Mouse (Mus musculus): ENCODE data around the gene Cntnap1. TPM values are rescaled to one million over a fixed set of nuclear protein-coding genes. Genes with fewer than 3 reads are reported as not detected.
A peak's percentile ranks its signal among the peaks of the same experiment; 100 is the strongest.

Cntnap1 gene
- polyA plus RNA-seq, 1 experiment, result 0.15 TPM

DNA sequence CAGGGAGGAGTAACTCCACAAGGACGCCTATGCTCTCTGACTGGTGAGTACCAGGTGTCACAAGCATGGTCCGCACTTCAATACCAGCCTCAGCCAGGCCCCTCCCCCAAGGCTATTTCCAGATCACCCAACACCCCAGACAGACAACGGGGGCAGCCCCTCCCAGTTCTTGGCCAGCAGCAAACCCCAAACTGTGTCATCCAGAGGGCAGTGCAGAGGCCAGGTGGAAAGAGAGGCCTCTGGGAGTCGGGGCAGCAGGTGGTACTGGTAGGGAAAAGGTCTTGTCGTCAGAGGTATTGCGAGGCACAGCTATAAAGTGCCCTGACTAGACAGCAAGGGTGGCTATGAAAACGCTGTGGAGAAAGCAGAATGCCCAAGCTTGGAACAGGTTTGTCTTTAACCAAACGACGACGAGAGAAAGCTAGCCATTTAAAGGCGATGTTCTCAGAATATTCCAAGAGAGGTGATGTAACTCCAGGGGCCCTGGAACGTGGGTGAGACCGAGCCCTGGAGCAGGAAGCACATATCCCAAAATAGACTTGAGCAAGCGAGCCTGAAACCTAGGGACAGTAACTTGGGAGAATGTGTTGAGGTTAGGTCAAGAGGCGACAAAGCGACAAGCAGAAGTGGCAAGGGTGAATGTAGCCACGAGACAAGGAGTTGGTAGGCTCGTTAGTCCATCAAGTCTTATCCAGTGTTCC lies 40.1 kb upstream of the Cntnap1 start:
- Histone ChIP-seq H3K4me1 (ENCODE audit: control insufficient read depth, insufficient read depth, low read length) (no peaks in the 10 kb centered on the region), H3K36me3 (ENCODE audit: control insufficient read depth, insufficient read depth, low read length, poor library complexity, severe bottlenecking) (peaks cover 6% of the 10 kb centered on the region), H3K27ac (ENCODE audit: insufficient read depth, low read length) (no peak overlapping the region), H3K4me3 (ENCODE audit: low read depth, low read length) (no peak overlapping the region), H3K27me3 (ENCODE audit: control insufficient read depth, insufficient read depth, low read length, poor library complexity, severe bottlenecking) (no peaks in the 10 kb centered on the region), H3K9ac (ENCODE audit: low read depth, poor library complexity, severe bottlenecking) (no peak overlapping the region), H3K9me3 (replicated peaks; ENCODE audit: control insufficient read depth, insufficient read depth, low read length, poor library complexity, severe bottlenecking) (no peaks in the 10 kb centered on the region)
- no peak for TF ChIP-seq POLR2A (IDR thresholded peaks at IDR 0.05; ENCODE audit: insufficient read depth, low read length)
- no peak for TF ChIP-seq CTCF (IDR thresholded peaks at IDR 0.05; ENCODE audit: low read depth, low read length)
- TF ChIP-seq EP300 (IDR thresholded peaks at IDR 0.05; ENCODE audit: insufficient read depth, low read depth, low read length), result no peak

DNA sequence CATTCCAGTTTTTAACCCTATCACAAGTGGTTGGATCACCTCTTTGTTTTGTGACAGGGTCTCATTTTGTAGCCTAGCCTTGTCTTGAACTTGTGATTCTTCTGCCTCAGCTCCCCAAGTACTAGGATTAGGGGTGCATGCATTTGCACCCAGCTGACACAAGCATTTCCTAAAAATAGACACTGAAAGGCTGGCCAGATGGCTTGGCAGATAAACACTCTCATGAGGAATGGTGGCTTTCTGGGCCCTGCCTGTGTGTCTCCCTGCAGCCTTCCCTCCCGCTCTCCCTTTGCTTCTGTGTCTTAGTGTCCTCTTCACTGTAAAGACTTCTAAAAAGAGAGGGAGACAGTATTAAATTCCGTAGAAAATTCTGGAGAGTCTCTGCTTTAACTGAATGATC lies 39.1 kb upstream of the Cntnap1 start:
- no peaks in the 10 kb centered on the region for H3K27me3 ChIP-seq (ENCODE audit: control insufficient read depth, insufficient read depth, low read length, poor library complexity, severe bottlenecking)
- no peaks in the 10 kb centered on the region for H3K4me1 ChIP-seq (ENCODE audit: control insufficient read depth, insufficient read depth, low read length)
- no peak overlapping the region for H3K4me3 ChIP-seq (ENCODE audit: low read depth, low read length)
- H3K36me3 ChIP-seq (ENCODE audit: control insufficient read depth, insufficient read depth, low read length, poor library complexity, severe bottlenecking), result peaks cover 2% of the 10 kb centered on the region
- no peak overlapping the region for H3K9ac ChIP-seq (ENCODE audit: low read depth, poor library complexity, severe bottlenecking)
- no peak for TF ChIP-seq POLR2A (IDR thresholded peaks at IDR 0.05; ENCODE audit: insufficient read depth, low read length)
- TF ChIP-seq EP300 (IDR thresholded peaks at IDR 0.05; ENCODE audit: insufficient read depth, low read depth, low read length), result no peak
- TF ChIP-seq CTCF (IDR thresholded peaks at IDR 0.05; ENCODE audit: low read depth, low read length), result no peak
- H3K27ac ChIP-seq (ENCODE audit: insufficient read depth, low read length), result no peak overlapping the region
- no peaks in the 10 kb centered on the region for H3K9me3 ChIP-seq (replicated peaks; ENCODE audit: control insufficient read depth, insufficient read depth, low read length, poor library complexity, severe bottlenecking)

DNA sequence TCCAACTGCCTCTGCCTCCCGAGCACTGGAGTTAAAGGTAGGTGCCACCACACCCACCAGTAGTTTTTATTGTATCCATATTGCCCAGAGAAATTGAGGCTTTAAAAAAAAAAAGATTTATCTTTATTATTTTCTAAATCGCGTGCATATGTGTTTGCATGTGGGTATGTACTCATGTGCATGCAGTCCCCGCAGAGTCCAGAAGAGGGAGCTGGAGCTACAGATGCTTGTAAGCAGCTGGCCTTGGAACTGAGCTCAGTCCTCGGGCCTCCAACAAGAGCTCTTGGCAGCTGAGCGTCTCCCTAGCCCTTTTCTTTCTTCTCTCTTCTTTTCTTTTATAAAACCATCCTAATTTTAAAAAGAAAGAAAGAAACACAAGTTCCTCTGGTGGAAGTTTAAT lies 38.6 kb upstream of the Cntnap1 start:
- Histone ChIP-seq H3K27me3 (ENCODE audit: control insufficient read depth, insufficient read depth, low read length, poor library complexity, severe bottlenecking) (no peaks in the 10 kb centered on the region), H3K9ac (ENCODE audit: low read depth, poor library complexity, severe bottlenecking) (no peak overlapping the region), H3K9me3 (replicated peaks; ENCODE audit: control insufficient read depth, insufficient read depth, low read length, poor library complexity, severe bottlenecking) (no peaks in the 10 kb centered on the region), H3K4me3 (ENCODE audit: low read depth, low read length) (no peak overlapping the region), H3K4me1 (ENCODE audit: control insufficient read depth, insufficient read depth, low read length) (no peaks in the 10 kb centered on the region), H3K27ac (ENCODE audit: insufficient read depth, low read length) (no peak overlapping the region), H3K36me3 (ENCODE audit: control insufficient read depth, insufficient read depth, low read length, poor library complexity, severe bottlenecking) (no peaks in the 10 kb centered on the region)
- peak; percentile 65 for TF ChIP-seq CTCF (IDR thresholded peaks at IDR 0.05; ENCODE audit: low read depth, low read length)
- TF ChIP-seq POLR2A (IDR thresholded peaks at IDR 0.05; ENCODE audit: insufficient read depth, low read length), result no peak
- TF ChIP-seq EP300 (IDR thresholded peaks at IDR 0.05; ENCODE audit: insufficient read depth, low read depth, low read length), result no peak

DNA sequence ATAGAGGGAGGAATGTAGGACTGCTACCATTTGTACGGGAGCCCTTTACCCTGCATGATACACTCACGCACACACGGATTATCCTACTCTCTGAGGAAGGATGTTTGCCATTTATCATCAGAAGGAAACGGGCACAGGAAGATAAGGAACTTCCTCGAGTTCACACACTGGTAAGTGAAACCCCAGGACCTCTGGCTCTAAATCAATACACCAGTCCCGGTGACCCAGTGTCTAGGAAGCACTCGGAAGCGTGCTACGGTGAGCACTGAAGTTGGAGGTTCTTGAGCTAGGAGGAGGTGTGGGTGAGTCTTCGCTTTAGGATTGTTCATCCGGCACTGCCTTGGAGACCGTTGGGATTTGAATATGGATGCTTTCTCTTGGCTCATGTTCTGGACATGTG lies 37.3 kb upstream of the Cntnap1 start:
- H3K36me3 ChIP-seq (ENCODE audit: control insufficient read depth, insufficient read depth, low read length, poor library complexity, severe bottlenecking), result no peaks in the 10 kb centered on the region
- H3K27me3 ChIP-seq (ENCODE audit: control insufficient read depth, insufficient read depth, low read length, poor library complexity, severe bottlenecking), result no peaks in the 10 kb centered on the region
- no peaks in the 10 kb centered on the region for H3K9me3 ChIP-seq (replicated peaks; ENCODE audit: control insufficient read depth, insufficient read depth, low read length, poor library complexity, severe bottlenecking)
- no peaks in the 10 kb centered on the region for H3K4me1 ChIP-seq (ENCODE audit: control insufficient read depth, insufficient read depth, low read length)
- no peak overlapping the region for H3K4me3 ChIP-seq (ENCODE audit: low read depth, low read length)
- TF ChIP-seq POLR2A (IDR thresholded peaks at IDR 0.05; ENCODE audit: insufficient read depth, low read length), result no peak
- TF ChIP-seq EP300 (IDR thresholded peaks at IDR 0.05; ENCODE audit: insufficient read depth, low read depth, low read length), result no peak
- TF ChIP-seq CTCF (IDR thresholded peaks at IDR 0.05; ENCODE audit: low read depth, low read length), result no peak
- no peak overlapping the region for H3K9ac ChIP-seq (ENCODE audit: low read depth, poor library complexity, severe bottlenecking)
- no peak overlapping the region for H3K27ac ChIP-seq (ENCODE audit: insufficient read depth, low read length)

DNA sequence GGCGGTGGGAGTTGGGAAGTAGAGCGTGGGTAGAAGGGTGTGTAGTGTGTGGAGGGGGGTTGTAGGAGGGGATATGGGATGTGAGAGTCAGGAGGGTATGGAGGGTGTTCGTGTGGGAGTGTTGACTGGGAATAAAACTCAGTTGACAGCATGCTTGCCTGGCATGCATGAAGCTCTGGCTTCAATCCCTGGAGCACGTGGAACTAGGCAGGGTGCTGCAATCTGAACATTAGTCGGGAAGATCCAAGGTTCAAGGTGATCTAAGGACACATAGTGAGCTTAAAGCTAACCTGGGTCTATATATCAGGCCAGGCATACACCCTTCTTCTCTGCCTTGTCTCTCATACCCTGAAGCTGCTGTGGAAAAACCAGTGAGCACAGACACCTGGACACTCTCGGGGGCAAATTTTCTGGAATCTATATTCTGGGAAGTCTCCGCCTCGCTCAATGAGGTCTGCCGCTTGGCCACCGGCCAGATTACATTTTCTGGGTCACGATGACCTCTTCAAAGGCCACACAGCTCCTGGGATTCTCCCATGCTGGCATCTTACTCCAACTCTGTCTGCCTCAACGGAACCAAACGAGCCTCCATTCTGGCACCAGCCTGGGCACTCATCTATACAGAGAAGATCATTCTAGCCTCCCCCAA lies 36.0 kb upstream of the Cntnap1 start:
- no peak overlapping the region for H3K27ac ChIP-seq (ENCODE audit: insufficient read depth, low read length)
- no peak overlapping the region for H3K4me3 ChIP-seq (ENCODE audit: low read depth, low read length)
- no peaks in the 10 kb centered on the region for H3K9me3 ChIP-seq (replicated peaks; ENCODE audit: control insufficient read depth, insufficient read depth, low read length, poor library complexity, severe bottlenecking)
- H3K4me1 ChIP-seq (ENCODE audit: control insufficient read depth, insufficient read depth, low read length), result no peaks in the 10 kb centered on the region
- TF ChIP-seq POLR2A (IDR thresholded peaks at IDR 0.05; ENCODE audit: insufficient read depth, low read length) (no peak), EP300 (IDR thresholded peaks at IDR 0.05; ENCODE audit: insufficient read depth, low read depth, low read length) (no peak), CTCF (IDR thresholded peaks at IDR 0.05; ENCODE audit: low read depth, low read length) (no peak)
- H3K9ac ChIP-seq (ENCODE audit: low read depth, poor library complexity, severe bottlenecking), result no peak overlapping the region
- H3K27me3 ChIP-seq (ENCODE audit: control insufficient read depth, insufficient read depth, low read length, poor library complexity, severe bottlenecking), result no peaks in the 10 kb centered on the region
- H3K36me3 ChIP-seq (ENCODE audit: control insufficient read depth, insufficient read depth, low read length, poor library complexity, severe bottlenecking), result no peaks in the 10 kb centered on the region

DNA sequence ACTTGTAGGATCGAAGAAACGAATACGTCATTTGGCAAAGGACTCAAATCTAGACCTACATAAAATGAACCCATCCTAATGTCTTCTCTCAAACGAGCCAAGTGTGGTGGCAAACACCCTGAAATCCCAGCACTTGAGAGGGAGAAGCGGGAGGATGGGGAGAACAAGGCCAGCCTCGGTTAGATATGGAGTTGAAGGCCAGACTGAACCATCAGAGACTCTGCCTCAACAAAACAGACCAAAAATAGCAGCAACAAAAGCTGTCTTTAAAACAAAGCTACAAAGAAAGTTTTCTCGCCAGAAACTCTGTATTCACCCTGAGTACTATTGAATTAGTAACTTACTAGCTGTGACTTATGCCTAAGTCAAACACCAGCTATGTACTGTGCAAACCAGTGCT lies 33.3 kb upstream of the Cntnap1 start:
- TF ChIP-seq CTCF (IDR thresholded peaks at IDR 0.05; ENCODE audit: low read depth, low read length), result no peak
- TF ChIP-seq EP300 (IDR thresholded peaks at IDR 0.05; ENCODE audit: insufficient read depth, low read depth, low read length), result no peak
- no peak for TF ChIP-seq POLR2A (IDR thresholded peaks at IDR 0.05; ENCODE audit: insufficient read depth, low read length)
- Histone ChIP-seq H3K9me3 (replicated peaks; ENCODE audit: control insufficient read depth, insufficient read depth, low read length, poor library complexity, severe bottlenecking) (no peaks in the 10 kb centered on the region), H3K9ac (ENCODE audit: low read depth, poor library complexity, severe bottlenecking) (no peak overlapping the region), H3K27ac (ENCODE audit: insufficient read depth, low read length) (no peak overlapping the region), H3K27me3 (ENCODE audit: control insufficient read depth, insufficient read depth, low read length, poor library complexity, severe bottlenecking) (no peaks in the 10 kb centered on the region), H3K36me3 (ENCODE audit: control insufficient read depth, insufficient read depth, low read length, poor library complexity, severe bottlenecking) (no peaks in the 10 kb centered on the region), H3K4me3 (ENCODE audit: low read depth, low read length) (no peak overlapping the region), H3K4me1 (ENCODE audit: control insufficient read depth, insufficient read depth, low read length) (no peaks in the 10 kb centered on the region)

Data from ES-Bruce4 (cell line).